Mouse (Mus musculus) fat pad, adult 2 months (tissue): ENCODE data around the gene Nxf3.
"Not testable (repeated sequence)": the region's sequence is repeated elsewhere in the genome, so short reads cannot be mapped to it uniquely, and the experiment has no call there.

Experiments used
- DNase-seq: peaks from one replicate; pipeline ENCODE4 v3.0.0-alpha.2; 2011; ENCODE audit warnings: low read depth, low spot score; ENCODE audit errors: extremely low read depth

Nxf3 gene

GRCm38 (mm10) chrX:136085155-136085554, at the start of gene Nxf3:
Gene Nxf3, minus strand, starts transcription at chrX:136085255.
- no peak for DNase-seq

- DNase-seq: no peak
These were observed 42.6 kb upstream of the Nxf3 start for GRCm38 (mm10) chrX:136127744-136128064.

- DNase-seq: no peak
These were observed 42.1 kb upstream of the Nxf3 start for GRCm38 (mm10) chrX:136127038-136127743.

DNA sequence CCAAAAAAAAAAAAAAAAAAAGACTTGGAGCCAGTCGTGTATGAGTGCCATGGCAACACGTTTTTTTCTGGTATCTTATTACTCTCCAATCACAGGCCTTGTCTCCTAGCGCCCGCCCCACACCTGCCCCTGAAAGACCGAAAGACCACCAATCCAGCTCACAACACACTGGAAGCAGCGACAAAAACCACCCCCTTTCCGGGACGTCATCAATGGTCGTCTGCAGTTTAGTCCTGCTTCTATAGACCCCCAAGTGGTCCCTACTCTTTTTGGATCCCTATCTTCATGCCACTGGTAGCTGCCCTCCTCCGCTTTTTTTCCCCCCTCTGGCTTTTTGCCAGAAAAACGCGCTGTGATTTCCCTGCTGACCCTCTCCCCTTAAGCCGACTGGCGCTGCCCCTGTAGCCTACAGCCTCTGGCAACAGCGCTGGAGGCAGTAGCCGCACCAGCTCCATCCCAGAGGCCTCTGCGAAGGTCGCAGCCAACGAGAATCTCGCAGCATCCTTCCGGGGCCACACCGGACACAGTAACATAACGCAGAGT, 30.4 kb upstream of the Nxf3 start:
- DNase-seq: no peak

DNA sequence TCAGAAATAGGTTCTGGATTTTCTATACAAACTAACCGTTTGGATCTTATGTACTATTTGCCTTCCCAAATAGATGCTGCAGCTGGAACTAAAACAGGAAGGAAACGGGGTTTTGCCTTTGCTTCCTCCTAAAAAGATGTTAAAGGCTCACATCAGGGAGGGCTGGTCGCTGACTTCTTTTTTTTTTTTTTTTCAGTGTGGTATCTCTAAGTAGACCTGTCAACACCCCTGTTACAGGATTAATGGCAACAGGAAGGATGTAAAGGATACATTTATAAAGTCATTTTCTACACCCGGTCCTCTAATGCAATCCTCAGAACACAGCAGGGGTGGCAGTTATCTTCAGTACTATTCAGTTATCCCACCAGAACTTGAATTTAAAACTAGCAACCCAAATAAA, 30.0 kb upstream of the Nxf3 start:
- DNase-seq: no peak

DNA sequence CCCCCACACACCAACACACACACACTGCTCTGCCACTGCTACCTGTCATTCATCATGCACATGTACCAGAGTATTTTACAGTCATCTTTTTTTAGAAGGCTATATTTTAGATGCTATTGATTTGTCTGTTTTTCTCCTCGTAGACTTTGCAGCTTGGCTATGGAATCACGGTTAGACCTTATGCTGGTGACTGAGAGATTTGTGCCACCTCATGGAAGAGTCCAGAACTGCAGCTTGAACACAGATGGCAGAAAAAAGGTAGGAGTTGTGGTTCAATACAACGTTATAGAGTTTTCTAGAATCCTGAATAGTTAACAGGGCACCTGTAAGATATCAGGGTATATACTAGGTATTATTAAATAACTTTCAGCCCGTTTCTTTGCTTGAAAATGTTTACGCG, 22.9 kb upstream of the Nxf3 start:
- no peak for DNase-seq

GRCm38 (mm10) chrX:136104724-136105088, 19.7 kb upstream of the Nxf3 start:
- no peak for DNase-seq

DNA sequence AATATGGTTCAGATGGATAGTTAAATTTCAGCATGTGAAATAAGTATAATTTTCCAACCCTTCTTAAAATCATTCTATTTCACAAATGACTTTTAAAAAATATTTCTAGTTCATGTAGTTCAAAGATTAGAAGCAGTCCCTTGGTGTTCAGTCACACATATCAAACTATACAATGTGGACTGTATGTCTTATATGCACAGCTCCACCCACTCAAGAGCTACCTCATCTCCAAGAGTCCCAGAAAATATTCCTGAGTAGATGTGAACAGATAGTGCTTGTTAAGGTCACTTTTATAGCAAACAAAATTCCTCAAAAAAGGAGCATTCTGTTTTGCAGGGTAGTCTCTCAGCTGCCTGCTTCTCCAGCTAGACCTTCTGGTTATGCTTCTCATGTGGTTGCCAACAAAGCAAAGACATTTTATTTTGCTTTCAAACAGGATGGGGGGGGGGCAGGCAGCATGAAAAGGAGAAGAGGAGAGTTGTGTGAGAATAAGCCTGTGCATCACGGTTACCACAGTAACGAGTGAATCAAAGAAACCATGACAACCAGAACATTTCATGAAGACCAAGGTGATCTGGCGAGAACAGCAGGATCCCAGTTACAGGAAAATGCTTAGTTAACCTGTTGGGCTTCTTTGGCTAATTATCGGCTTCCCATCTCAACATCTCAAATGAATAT, 19.1 kb upstream of the Nxf3 start:
- DNase-seq: no peak

GRCm38 (mm10) chrX:136094421-136094820, 9.4 kb upstream of the Nxf3 start:
- no peak for DNase-seq

GRCm38 (mm10) chrX:136092497-136093279, 7.6 kb upstream of the Nxf3 start:
- no peak for DNase-seq

GRCm38 (mm10) chrX:136068020-136068419, 17.0 kb downstream of the Nxf3 start, which contains the start of gene Bex2:
Gene Bex2, minus strand, starts transcription at chrX:136068236.
- not testable (repeated sequence) for DNase-seq

DNA sequence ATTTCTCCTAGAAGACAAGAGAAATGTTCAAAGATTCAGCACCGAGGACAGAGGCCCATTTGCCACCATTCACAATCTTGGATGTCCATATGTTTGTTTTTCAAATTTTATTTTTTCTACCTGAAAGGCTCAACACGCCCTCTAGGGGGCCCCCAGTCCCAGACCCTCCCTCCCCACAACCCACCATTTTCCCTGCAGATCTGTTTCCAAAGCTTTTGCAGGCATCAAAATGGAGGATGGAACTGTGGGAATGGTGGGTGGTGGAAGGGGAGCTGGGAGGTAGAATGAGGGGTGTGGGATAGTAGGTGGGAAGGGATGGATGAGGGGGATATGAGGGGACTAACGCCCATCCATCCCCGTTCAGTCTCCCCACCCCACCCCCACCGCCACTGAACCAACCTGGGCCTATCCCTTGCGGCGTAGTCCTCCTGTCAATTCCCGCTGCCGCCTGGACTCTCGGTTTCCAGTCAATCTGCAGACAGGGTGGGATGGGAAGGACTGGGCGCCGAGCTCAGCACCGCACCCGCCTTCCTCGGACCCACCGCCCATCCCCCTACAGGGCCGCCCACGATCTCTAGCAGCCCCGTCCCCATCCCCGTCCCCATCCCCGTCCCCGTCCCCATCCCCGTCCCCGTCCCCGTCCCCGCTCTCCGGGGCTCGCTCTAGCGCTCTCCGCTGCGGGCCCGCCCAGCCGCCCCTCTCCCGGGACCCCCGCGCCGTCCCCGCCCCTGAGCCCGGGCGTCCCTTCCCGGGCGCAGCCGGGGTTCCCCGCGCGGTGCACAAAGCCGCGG, 17.7 kb downstream of the Nxf3 start:
- not testable (repeated sequence) for DNase-seq

DNA sequence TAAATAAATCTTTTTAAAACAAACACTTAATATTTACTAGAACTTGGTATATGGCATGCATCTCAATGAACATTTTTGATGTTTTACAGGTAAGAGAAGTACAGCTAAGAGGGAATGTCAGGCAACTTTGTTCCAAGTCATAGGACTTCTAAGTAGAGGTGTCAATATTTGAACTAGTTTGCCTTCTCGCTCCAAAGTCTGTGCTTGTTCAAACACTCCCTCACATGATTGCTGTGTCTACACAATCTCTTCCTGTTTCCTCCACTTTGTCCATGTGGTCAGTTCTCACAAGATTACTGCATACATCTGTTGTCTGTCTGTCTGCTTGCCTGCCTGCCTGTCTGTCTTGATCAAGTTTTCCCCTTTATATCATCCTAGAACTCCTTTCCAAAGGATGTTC, 24.4 kb downstream of the Nxf3 start:
- DNase-seq: no peak

DNA sequence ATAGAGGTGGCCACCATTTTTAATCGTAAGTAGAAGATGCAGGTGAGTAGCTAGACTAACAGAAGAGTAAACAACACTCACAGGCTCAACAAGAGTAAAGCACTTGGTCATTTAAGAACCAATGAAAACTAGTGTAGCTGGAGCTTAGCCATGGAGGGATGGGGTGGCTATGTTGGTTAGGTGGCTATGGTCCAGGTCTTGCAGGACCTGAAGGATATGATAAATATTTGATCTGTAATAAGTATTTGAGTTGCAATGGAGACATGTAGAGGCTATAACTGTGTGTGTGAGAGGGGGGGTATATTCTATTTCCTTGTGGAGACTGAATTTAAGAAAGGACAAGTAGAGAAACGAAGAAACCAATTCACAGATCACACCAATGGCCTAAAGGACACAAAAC, 33.8 kb downstream of the Nxf3 start:
- DNase-seq: no peak

DNA sequence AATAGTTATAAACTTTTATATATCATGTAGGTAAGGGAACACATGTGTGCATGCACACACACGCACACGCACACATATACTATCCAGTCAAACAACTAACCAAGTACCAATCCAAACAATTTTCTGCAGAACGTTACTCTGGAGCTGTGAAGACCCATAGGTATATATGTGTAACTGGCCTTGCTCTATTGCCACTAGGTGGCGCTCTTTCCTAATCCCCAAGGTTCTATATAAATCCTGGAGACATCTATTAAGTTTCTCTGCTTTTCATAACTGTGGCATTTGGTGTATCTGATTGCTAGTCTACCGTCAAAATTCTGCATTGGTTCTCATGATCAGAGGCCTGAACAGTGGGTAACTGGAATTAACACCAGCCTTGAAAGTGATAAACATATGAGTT, 37.5 kb downstream of the Nxf3 start:
- no peak for DNase-seq

DNA sequence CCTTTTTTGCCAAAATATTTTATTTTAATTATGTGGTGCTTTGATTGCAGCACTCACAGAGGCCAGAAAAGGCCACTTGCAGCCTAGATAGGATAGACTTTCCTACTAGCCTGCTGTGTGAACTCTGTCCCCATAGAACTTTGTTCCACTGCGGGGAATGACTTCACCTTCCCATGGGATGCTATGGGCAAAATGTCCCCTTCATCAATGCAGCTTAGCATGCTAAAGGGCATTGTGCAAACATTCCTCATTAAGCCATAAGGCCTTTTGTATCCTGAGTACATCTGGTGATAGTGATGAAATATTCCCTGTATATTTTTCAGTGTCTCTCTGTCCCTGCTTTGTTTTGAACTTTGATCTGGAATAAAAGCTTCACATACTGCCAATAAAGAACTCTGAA, 41.3 kb downstream of the Nxf3 start:
- DNase-seq: no peak

- DNase-seq: not testable (repeated sequence)
These were observed 52.0 kb downstream of the Nxf3 start, which contains the start of gene Arxes1 for GRCm38 (mm10) chrX:136032799-136033763. Gene Arxes1, plus strand, starts transcription at chrX:136033367.

GRCm38 (mm10) chrX:136030331-136030730, 54.7 kb downstream of the Nxf3 start:
- no peak for DNase-seq
